Mouse (Mus musculus) liver, embryonic 12.5 days (tissue): Measurements from ENCODE around the gene Aph1a. TPM values are rescaled to one million over a fixed set of nuclear protein-coding genes. Genes with fewer than 3 reads are reported as not detected.

Experiments
- ATAC-seq: fragments of 200-750 bp; cut with Nextera tagmentation; 2 replicates; pipeline ENCODE4 v1.8.0; 2017; ENCODE audit warnings: moderate number of reproducible peaks, mild to moderate bottlenecking, moderate library complexity
- H3K27ac ChIP-seq: fragments of 300-500 bp; sonication (generic); 2 replicates; pipeline ENCODE4 v1.5.1; 2016; ENCODE audit warnings: mild to moderate bottlenecking
- H3K27me3 ChIP-seq: fragments of 300-500 bp; sonication (generic); replicated peaks from 2 replicates; pipeline ENCODE4 v1.6.1; 2016; ENCODE audit warnings: mild to moderate bottlenecking, moderate library complexity
- H3K36me3 ChIP-seq: fragments of 300-500 bp; sonication (generic); 2 replicates; pipeline ENCODE4 v1.6.1; 2016; ENCODE audit warnings: mild to moderate bottlenecking, moderate library complexity
- H3K4me1 ChIP-seq: fragments of 300-500 bp; sonication (generic); 2 replicates; pipeline ENCODE4 v1.6.1; 2016
- H3K4me2 ChIP-seq: fragments of 300-500 bp; sonication (generic); 2 replicates; pipeline ENCODE4 v1.6.1; 2016; ENCODE audit warnings: mild to moderate bottlenecking, moderate library complexity
- H3K4me3 ChIP-seq: fragments of 300-500 bp; sonication (generic); 2 replicates; pipeline ENCODE4 v1.5.1; 2016; ENCODE audit warnings: mild to moderate bottlenecking, moderate library complexity
- H3K9ac ChIP-seq: fragments of 300-500 bp; sonication (generic); 2 replicates; pipeline ENCODE4 v1.6.1; 2016; ENCODE audit warnings: mild to moderate bottlenecking, moderate library complexity
- H3K9me3 ChIP-seq: fragments of 300-500 bp; sonication (generic); replicated peaks from 2 replicates; pipeline ENCODE4 v1.6.1; 2016; ENCODE audit warnings: mild to moderate bottlenecking, moderate library complexity
- WGBS: fragments of 180-500 bp; shearing (Covaris S2); methylation state at CpG from one replicate; pipeline ENCODE4 v1.1.7; 2016; ENCODE audit not compliant: insufficient replicate concordance; 5-methylcytosine and 5-hydroxymethylcytosine counted together
- polyA plus RNA-seq: library from polyadenylated mRNA; unstranded; fragments of >200 nt; fragmentation: Nextera tagmentation; extraction: Ambion mirVana; gene quantifications from 2 replicates; pipeline ENCODE4 v1.2.1, GENCODE M21; 2016

Aph1a gene
- polyA plus RNA-seq, 1 experiment from 2014 or later = 19.0 TPM

DNA sequence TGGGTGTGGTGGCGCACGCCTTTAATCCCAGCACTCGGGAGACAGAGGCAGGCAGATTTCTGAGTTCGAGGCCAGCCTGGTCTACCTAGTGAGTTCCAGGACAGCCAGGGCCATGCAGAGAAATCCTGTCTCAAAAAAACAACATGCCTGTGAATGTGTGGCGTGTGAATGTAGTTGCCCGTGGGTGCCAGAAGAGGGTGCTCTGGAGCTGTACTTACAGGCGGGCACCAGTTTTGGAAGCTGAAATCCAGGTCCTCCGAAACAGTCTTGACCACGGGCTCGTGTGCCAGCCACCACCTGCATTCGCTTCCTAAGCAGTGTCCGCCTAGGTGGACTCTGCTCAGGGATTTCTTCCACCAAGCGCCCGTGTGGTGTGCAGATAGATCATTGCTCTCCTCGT, 45.1 kb downstream of the Aph1a start:
- Histone ChIP-seq H3K4me1 (no peaks in the 10 kb centered on the region), H3K4me2 (no peak overlapping the region), H3K36me3 (peaks cover 96% of the 10 kb centered on the region), H3K27me3 (no peaks in the 10 kb centered on the region), H3K9me3 (no peaks in the 10 kb centered on the region), H3K4me3 (no peak overlapping the region), H3K27ac (no peak overlapping the region), H3K9ac (no peak overlapping the region)
- 85% methylated on average over 15 of the region's 15 CpGs for WGBS
- no peak for ATAC-seq

DNA sequence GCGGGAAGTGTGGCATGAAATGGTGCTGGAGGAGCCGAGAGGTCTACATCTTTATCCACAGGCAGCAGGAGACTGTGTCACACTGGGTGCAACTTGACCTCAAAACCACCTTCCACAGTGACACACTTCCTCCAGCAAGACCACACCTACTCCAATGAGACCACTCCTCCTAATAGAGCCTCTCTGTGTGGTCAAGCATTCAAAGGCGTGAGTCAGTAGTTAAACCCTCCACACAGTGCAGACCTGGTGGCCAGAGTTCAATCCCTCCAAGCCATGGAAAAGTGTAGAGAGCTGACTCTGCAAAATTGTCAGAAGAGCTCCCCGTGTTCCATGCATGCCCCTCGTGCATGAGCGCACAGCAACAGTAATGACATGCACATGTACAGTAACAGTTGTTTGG, 49.0 kb downstream of the Aph1a start:
- no peaks in the 10 kb centered on the region for H3K9me3 ChIP-seq
- peaks cover 96% of the 10 kb centered on the region for H3K36me3 ChIP-seq
- WGBS = 69% methylated on average over 6 of the region's 6 CpGs
- no peak overlapping the region for H3K27ac ChIP-seq
- no peak overlapping the region for H3K9ac ChIP-seq
- H3K4me1 ChIP-seq = no peaks in the 10 kb centered on the region
- no peak overlapping the region for H3K4me3 ChIP-seq
- no peaks in the 10 kb centered on the region for H3K27me3 ChIP-seq
- peak; percentile 27; the same call in 1 of the 2 replicates for ATAC-seq
- no peak overlapping the region for H3K4me2 ChIP-seq

DNA sequence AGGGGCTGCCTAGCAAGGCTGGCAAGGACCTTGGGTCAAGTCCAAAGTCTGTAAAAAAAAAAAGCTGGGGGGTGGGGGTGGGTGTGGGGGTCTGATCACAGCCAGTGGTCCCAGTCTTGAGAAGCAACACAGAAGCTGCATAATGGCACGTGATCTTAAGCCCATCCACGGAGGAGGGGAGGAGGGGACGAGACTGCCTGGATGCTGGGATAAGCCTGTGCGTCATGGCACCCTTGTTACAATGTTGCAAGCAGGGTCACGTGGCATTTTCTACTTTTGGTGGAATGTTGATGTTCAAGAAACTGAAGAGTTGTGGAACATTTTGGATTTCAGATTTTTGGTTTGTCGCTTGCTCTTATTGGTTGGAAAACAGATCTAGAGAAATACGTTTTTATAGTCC, 49.5 kb downstream of the Aph1a start:
- Histone ChIP-seq H3K27me3 (no peaks in the 10 kb centered on the region), H3K27ac (no peak overlapping the region), H3K36me3 (peaks cover 96% of the 10 kb centered on the region), H3K9me3 (no peaks in the 10 kb centered on the region), H3K9ac (no peak overlapping the region), H3K4me3 (no peak overlapping the region), H3K4me1 (0 out of 2 replicates have a peak, but pooled peaks cover under 1% of the 10 kb centered on the region), H3K4me2 (no peak overlapping the region)
- WGBS = 94% methylated on average over 7 of the region's 7 CpGs
- no peak for ATAC-seq

DNA sequence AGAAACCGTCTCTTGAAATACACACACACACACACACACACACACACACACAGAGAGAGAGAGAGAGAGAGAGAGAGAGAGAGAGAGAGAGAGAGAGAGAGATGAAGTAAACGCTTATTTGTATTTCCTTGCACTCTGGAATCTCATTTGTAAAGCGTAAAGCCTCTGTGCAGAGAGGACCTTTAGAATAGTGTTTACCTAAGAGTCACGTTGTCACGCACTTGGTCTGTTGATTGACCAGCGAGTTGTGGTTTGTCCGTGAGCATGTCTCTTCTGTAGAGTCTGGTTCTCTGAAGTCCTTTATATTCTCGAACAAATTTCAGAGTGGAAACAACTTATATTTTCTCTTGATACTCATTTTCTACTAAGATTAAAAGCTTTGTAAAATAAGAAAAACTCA, 51.0 kb downstream of the Aph1a start:
- H3K4me1 ChIP-seq = peaks cover 15% of the 10 kb centered on the region
- no peak for ATAC-seq
- H3K36me3 ChIP-seq = peaks cover 88% of the 10 kb centered on the region
- H3K4me2 ChIP-seq = no peak overlapping the region
- no peak overlapping the region for H3K4me3 ChIP-seq
- no peak overlapping the region for H3K27ac ChIP-seq
- H3K9ac ChIP-seq = no peak overlapping the region
- WGBS = 85% methylated on average over 8 of the region's 8 CpGs
- no peaks in the 10 kb centered on the region for H3K27me3 ChIP-seq
- no peaks in the 10 kb centered on the region for H3K9me3 ChIP-seq

DNA sequence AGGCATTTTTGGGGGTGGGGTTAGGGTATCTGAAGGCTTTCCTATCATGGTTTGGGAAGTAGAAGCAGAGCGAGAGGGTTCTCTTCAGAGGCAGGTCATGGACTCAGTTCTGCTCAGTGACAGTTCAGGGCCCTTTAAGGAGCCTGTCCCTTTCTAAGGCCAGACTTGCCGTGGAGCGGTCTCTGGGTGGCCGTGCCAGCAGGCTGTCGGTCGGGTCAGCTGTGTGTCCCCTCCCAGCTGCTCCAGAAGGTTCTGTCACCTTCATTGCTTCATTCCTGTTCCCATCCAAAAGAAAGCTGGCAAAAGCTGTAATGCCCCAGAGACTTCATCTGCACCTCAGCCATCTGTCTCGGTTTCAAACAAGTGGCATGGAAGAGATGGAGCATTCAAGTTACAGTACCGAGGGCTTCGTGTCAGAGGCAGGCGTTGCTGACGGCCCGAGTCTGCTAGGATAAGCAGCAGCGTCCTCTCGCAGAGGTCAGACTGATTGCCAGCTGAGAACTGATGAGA, 52.0 kb downstream of the Aph1a start:
- Histone ChIP-seq H3K36me3 (peaks cover 78% of the 10 kb centered on the region), H3K4me3 (no peak overlapping the region), H3K4me2 (no peak overlapping the region), H3K27ac (no peak overlapping the region), H3K9ac (no peak overlapping the region), H3K9me3 (no peaks in the 10 kb centered on the region), H3K4me1 (peaks cover 21% of the 10 kb centered on the region), H3K27me3 (no peaks in the 10 kb centered on the region)
- 87% methylated on average over 14 of the region's 14 CpGs for WGBS
- no peak for ATAC-seq

Other genes starting within 250 kb of the Aph1a start
- 66.5 and 73.8 TPM in 2 replicates for gene Mcl1, start 235.2 kb upstream of the Aph1a start, polyA plus RNA-seq
- gene Adamtsl4, start 206.1 kb upstream of the Aph1a start, polyA plus RNA-seq = 0.30 and 0.35 TPM in 2 replicates
- gene Ecm1, start 154.4 kb upstream of the Aph1a start, polyA plus RNA-seq = 14.1 and 15.2 TPM in 2 replicates
- gene Tars2, start 133.8 kb upstream of the Aph1a start, polyA plus RNA-seq = 66.1 and 66.3 TPM in 2 replicates
- gene Rprd2, start 75.1 kb upstream of the Aph1a start, polyA plus RNA-seq = 11.8 and 14.1 TPM in 2 replicates
- 41.4 and 44.3 TPM in 2 replicates for gene Prpf3, start 38.1 kb upstream of the Aph1a start, polyA plus RNA-seq
- gene Mrps21, start 22.4 kb upstream of the Aph1a start, polyA plus RNA-seq = 280 and 285 TPM in 2 replicates
- 2.4 and 2.8 TPM in 2 replicates for gene Ciart, start 11.7 kb upstream of the Aph1a start, polyA plus RNA-seq
- gene BC028528, start 2.0 kb upstream of the Aph1a start, polyA plus RNA-seq = 6.7 and 8.2 TPM in 2 replicates
- gene Car14, start 10.7 kb downstream of the Aph1a start, polyA plus RNA-seq = 10.3 and 10.6 TPM in 2 replicates
- 185 and 198 TPM in 2 replicates for gene Anp32e, start 35.3 kb downstream of the Aph1a start, polyA plus RNA-seq
- gene Plekho1, start 102.0 kb downstream of the Aph1a start, polyA plus RNA-seq = 9.4 and 10.4 TPM in 2 replicates
- gene Vps45, start 164.5 kb downstream of the Aph1a start, polyA plus RNA-seq = 17.6 and 18.6 TPM in 2 replicates
- 10.8 and 12.7 TPM in 2 replicates for gene Otud7b, start 210.6 kb downstream of the Aph1a start, polyA plus RNA-seq